Mouse (Mus musculus) ES-Bruce4 (cell line): ENCODE results near the gene Olfr1168.

ENCODE experiments used
- CTCF ChIP-seq: IDR thresholded peaks from one replicate; pipeline ENCODE4 v1.8.1; 2011; ENCODE audit warnings: low read depth, low read length
- POLR2A ChIP-seq: IDR thresholded peaks from one replicate; pipeline ENCODE4 v1.8.1; 2011; ENCODE audit warnings: low read length; ENCODE audit not compliant: insufficient read depth

DNA sequence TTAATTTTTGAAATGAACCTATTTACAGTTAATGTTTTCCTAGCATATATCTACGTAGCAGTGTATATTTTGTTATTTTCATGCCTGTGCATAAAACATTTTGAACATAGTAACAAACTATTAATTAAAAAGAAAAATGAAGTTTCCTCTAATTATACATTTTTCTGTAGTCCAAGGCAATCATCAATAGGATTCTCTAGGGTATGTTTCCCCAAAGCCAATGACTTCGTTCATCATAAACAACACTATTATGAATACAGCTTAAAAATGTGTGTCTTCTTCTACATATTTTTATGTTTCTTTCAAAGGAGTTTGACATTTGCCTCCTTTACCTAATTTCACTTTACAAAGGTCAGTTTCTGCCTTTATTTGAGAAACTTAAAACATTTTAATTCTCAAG lies at the start of gene Olfr1168:
- no peak for TF ChIP-seq CTCF
- no peak for TF ChIP-seq POLR2A
